8 mouse cellular contexts compared by ENCODE assay signal in the genomic region with DNA sequence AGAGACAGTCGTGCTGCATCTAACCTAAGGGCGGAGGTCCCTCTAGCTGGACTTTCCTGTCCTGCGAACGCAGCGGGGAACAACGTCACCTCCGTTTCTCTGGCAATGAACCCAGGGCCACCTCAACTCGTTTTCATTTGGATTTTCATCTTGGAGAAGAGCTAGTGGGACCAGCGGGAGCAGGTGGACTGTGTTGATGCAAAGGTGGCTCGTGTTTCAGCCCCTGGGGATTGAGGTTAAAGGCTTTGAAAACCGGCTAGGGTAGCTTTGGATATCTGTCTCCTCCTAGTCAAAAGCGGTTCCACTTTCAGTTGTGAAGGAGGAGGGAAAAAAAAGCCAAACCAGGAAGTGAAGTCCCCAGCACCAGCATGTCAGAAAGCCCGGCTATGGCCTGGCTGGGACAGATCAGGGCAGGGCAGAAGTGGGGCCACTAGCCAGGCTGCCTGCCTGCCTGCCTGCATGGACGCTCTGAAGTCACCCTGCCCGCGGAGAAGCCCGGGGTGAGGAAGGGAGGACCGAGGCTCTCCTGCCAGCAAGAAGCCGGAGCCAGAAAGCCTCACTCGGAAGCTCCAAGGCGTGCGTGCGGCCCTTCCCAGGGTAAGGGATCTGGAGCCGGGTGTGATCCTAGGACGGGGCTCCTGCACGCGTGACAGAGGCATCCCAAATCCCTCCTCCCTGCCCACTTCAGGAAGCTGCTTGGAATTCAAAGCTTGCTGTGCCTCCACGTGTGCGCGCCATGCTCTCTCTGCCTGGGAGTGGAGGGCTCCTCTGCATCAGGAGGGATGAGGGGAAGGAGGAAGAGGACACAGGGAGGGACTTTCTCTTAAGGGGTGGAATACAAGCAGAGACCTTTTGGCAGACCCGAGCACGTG. TPM values are rescaled to one million over a fixed set of nuclear protein-coding genes. Genes with fewer than 3 reads are reported as not detected.
DNase-seq lines count a peak whose midpoint lies in the region; ATAC-seq and TF ChIP-seq lines count a peak whose summit lies in the region.

No protein-coding gene starts in this region.

- peaks cover 20% of the 10 kb centered on the region for H3K4me1 ChIP-seq in hindbrain, embryonic 15.5 days (replicated peaks)

- no peak for TF ChIP-seq CTCF in left cerebral cortex, adult 2 months (IDR thresholded peaks at IDR 0.05)

- H3K27me3 ChIP-seq in hindbrain, embryonic 15.5 days, result no peaks in the 10 kb centered on the region

- intact Hi-C loops in left cerebral cortex, adult 2 months (cut with DNase I), result loop anchor here (1.0 kb wide), 1 partner anchor 35 kb away; no protein-coding TSS in a partner anchor

- peak; percentile 77 for ATAC-seq in hindbrain, embryonic 15.5 days (ENCODE audit: low FRiP score, low read depth)

- H3K36me3 ChIP-seq in hindbrain, embryonic 15.5 days, result no peaks in the 10 kb centered on the region
- H3K36me3 ChIP-seq in macrophage (ENCODE audit: inconsistent target), result no peaks in the 10 kb centered on the region

- peak overlapping the region; percentile 46 for H3K4me3 ChIP-seq in hindbrain, embryonic 15.5 days
- H3K4me3 ChIP-seq in left cerebral cortex, adult 2 months, result peak overlapping the region; percentile 61
- H3K4me3 ChIP-seq in macrophage (ENCODE audit: inconsistent target), result peak overlapping the region; percentile 87

- under 1% methylated on average over 32 of the region's 32 CpGs for WGBS in hindbrain, embryonic 15.5 days
- WGBS in macrophage (ENCODE audit: missing documents), result under 1% methylated on average over 32 of the region's 32 CpGs

- H3K4me2 ChIP-seq in hindbrain, embryonic 15.5 days, result peak overlapping the region; percentile 76

- peaks cover 50% of the 10 kb centered on the region for H3K79me2 ChIP-seq in macrophage (ENCODE audit: inconsistent target)

- H3K9me3 ChIP-seq in hindbrain, embryonic 15.5 days, result no peaks in the 10 kb centered on the region

- peak overlapping the region; percentile 77 for H3K27ac ChIP-seq in hindbrain, embryonic 15.5 days (replicated peaks)
- H3K27ac ChIP-seq in left cerebral cortex, adult 2 months, result peak overlapping the region; percentile 94
- peak overlapping the region; percentile 89 for H3K27ac ChIP-seq in macrophage

- DNase-seq in T-cell, adult 2 months (ENCODE audit: low spot score), result peak; percentile 54
- DNase-seq in cerebellum, postnatal 14 days, result peak; percentile 62 to 65
- peak; percentile 41 for DNase-seq in gastrocnemius, adult 18-20 months (ENCODE audit: low spot score)
- peak; percentile 49 to 52 for DNase-seq in left cerebral cortex, adult 2 months (ENCODE audit: extremely low spot score in 1 of 2, low spot score in 2 of 2)
- peak; percentile 72 for DNase-seq in retina, postnatal 1 day
- peak; percentile 39 to 47 for DNase-seq in thymus, postnatal 36 days

- peak overlapping the region; percentile 37 for H3K9ac ChIP-seq in hindbrain, embryonic 15.5 days

RNA-seq across cellular contexts. Expression of a gene that starts 2.1 kb away (rescaled TPM):
- total RNA-seq in gastrocnemius, adult 18-20 months (2021), result 1 to 10 TPM; 2.7 to 5.1 TPM
- polyA plus RNA-seq in hindbrain, embryonic 15.5 days (2015; fragmentation: Nextera tagmentation; extraction: Ambion mirVana), result 18.7 and 20.2 TPM in 2 replicates
- total RNA-seq in left cerebral cortex, adult 2 months (2021), result 10 to 100 TPM; 52.0 to 57.0 TPM
- total RNA-seq in macrophage (2018; cell fraction: chromatin; rRNA removed), result 100 to 1,000 TPM in 1 of 26 experiments, 10 to 100 TPM in 25; 27.1 to 104 (median 54.3) TPM
- total RNA-seq in macrophage (2018; cell fraction: cytosol; rRNA removed), result 100 to 1,000 TPM in 7 of 26 experiments, 10 to 100 TPM in 19; 55.2 to 130 (median 75.1) TPM
- total RNA-seq in macrophage (2018; cell fraction: nucleus; rRNA removed), result 10 to 100 TPM; 29.1 to 90.5 (median 52.7) TPM
- 48.7 to 121 TPM (median 77.5 TPM) in 3 replicates for polyA plus RNA-seq in macrophage (2018)

RNA-seq across cellular contexts. Expression of a gene that starts 12.8 kb away (rescaled TPM):
- total RNA-seq in gastrocnemius, adult 18-20 months (2021), result under 1 TPM; 0.16 to 0.21 TPM
- polyA plus RNA-seq in hindbrain, embryonic 15.5 days (2015; fragmentation: Nextera tagmentation; extraction: Ambion mirVana), result 0.12 TPM in 1 of 2 replicates, not detected in the other
- 1 to 10 TPM; 3.3 to 3.5 TPM for total RNA-seq in left cerebral cortex, adult 2 months (2021)
- under 1 TPM in 2 of 26 experiments, not detected in 24; 0.22 to 0.27 TPM for total RNA-seq in macrophage (2018; cell fraction: chromatin; rRNA removed)
- total RNA-seq in macrophage (2018; cell fraction: cytosol; rRNA removed), result not detected
- total RNA-seq in macrophage (2018; cell fraction: nucleus; rRNA removed), result under 1 TPM in 1 of 26 experiments, not detected in 25; 0.12 TPM
- polyA plus RNA-seq in macrophage (2018), result not detected in 3 replicates

Comparison
In these comparisons a context has a peak if more than half of its experiments do, and no peak if none do; other contexts are left out.
1. Peak in every context shown above with its lines: DNase-seq, ATAC-seq, H3K4me3 ChIP-seq and H3K27ac ChIP-seq.
2. RNA of a gene that starts 2.1 kb away (total RNA-seq): 52.0 to 57.0 TPM in left cerebral cortex, adult 2 months; 2.7 to 5.1 TPM in gastrocnemius, adult 18-20 months; every median in the first group is over 4 times any median in the second.